Mouse (Mus musculus) neural tube, embryonic 15.5 days (tissue): ENCODE measurements at regions not wholly inside any gene's neighbourhood (a gene's known extent, or its start where the extent isn't known, plus 50 kb on each side); places are given as distances from the start of the nearest gene placed in this dataset.
"Not testable (repeated sequence)": the region's sequence is repeated elsewhere in the genome, so short reads cannot be mapped to it uniquely, and the experiment has no call there.

ENCODE experiments used
- ATAC-seq: fragments of 200-750 bp; cut with Nextera tagmentation; 2 replicates; pipeline ENCODE4 v1.8.0; 2017; ENCODE audit warnings: mild to moderate bottlenecking, moderate TSS enrichment, moderate library complexity; ENCODE audit not compliant: low FRiP score
- H3K27ac ChIP-seq: fragments of 300-500 bp; sonication (generic); replicated peaks from 2 replicates; pipeline ENCODE4 v1.5.1; 2015; ENCODE audit warnings: mild to moderate bottlenecking, inconsistent platforms
- H3K27me3 ChIP-seq: fragments of 300-500 bp; sonication (generic); replicated peaks from 2 replicates; pipeline ENCODE4 v1.6.1; 2015; ENCODE audit warnings: inconsistent platforms
- H3K36me3 ChIP-seq: fragments of 300-500 bp; sonication (generic); 2 replicates; pipeline ENCODE4 v1.6.1; 2015; ENCODE audit warnings: inconsistent platforms
- H3K4me1 ChIP-seq: fragments of 300-500 bp; sonication (generic); 2 replicates; pipeline ENCODE4 v1.6.1; 2015; ENCODE audit warnings: inconsistent platforms
- H3K4me2 ChIP-seq: fragments of 300-500 bp; sonication (generic); 2 replicates; pipeline ENCODE4 v1.6.1; 2015; ENCODE audit warnings: inconsistent platforms, mild to moderate bottlenecking, moderate library complexity
- H3K4me3 ChIP-seq: fragments of 300-500 bp; sonication (generic); replicated peaks from 2 replicates; pipeline ENCODE4 v1.5.1; 2015; ENCODE audit warnings: mild to moderate bottlenecking, inconsistent platforms
- H3K9ac ChIP-seq: fragments of 300-500 bp; sonication (generic); replicated peaks from 2 replicates; pipeline ENCODE4 v1.6.1; 2015; ENCODE audit warnings: mild to moderate bottlenecking, inconsistent platforms
- H3K9me3 ChIP-seq: fragments of 300-500 bp; sonication (generic); replicated peaks from 2 replicates; pipeline ENCODE4 v1.6.1; 2016; ENCODE audit warnings: inconsistent platforms
- WGBS: fragments of 180-500 bp; shearing (Covaris S2); methylation state at CpG from one replicate; pipeline ENCODE4 v1.1.7; 2015; ENCODE audit warnings: mixed read lengths; 5-methylcytosine and 5-hydroxymethylcytosine counted together

GRCm38 (mm10) chr4:79670203-79670891 lies 1163.6 kb upstream of the Tyrp1 start:
- WGBS: 85% methylated on average over 3 of the region's 3 CpGs
- no peaks in the 10 kb centered on the region for H3K4me1 ChIP-seq
- ATAC-seq: no peak
- H3K4me2 ChIP-seq: no peak overlapping the region
- H3K9me3 ChIP-seq: no peaks in the 10 kb centered on the region
- H3K9ac ChIP-seq: no peak overlapping the region
- no peak overlapping the region for H3K4me3 ChIP-seq
- H3K27ac ChIP-seq: no peak overlapping the region
- no peaks in the 10 kb centered on the region for H3K36me3 ChIP-seq
- H3K27me3 ChIP-seq: no peaks in the 10 kb centered on the region

DNA sequence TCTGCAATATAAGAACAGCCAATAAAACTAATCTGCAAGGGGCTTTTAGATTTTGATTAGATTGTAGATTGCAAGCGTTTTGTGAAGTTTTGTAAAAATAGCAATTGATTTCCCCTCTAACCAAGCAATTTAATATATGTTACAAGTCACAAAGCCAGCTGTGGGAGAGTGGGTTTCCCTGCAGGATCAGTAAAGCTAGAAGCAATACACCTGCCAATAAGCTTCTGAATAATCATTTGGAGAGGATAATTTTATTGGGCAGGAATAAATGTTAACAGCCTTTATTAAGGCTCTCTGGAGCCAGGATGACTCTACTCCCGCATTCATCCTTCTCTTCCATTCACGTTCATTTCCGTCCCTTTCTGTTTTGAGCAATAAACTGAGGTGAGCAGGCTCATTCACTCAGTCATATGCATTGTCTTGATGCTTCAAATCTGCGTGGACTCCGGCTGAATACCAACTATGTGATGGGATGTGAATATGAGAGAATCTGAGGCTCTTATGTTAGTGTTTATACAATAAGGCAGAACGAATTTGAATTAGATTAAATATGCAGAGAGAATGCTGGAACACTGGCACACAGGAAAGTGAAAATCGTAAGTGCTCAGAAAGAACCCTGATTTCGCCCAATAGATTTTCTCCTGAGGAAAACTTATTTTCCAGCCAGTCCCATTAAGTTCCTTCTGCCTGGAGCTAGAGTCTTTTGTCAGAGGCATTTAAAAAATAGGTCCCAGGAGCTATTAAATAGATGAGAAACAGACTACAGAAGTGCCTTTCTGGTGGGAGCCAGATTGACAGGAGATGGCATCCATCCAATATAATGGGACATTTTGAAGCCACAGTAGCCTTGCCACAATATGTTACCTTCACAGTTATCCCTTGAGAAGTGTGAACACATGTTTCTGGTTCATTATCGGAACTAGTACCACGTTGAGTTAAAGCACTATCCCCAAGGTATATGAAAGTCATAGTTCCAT lies 1138.8 kb upstream of the Tyrp1 start:
- peak overlapping the region; percentile 34; the same call in 1 of the 2 replicates for H3K27ac ChIP-seq
- WGBS: 37% methylated on average over 11 of the region's 11 CpGs
- peak; percentile 55 for ATAC-seq
- no peak overlapping the region for H3K9ac ChIP-seq
- H3K4me1 ChIP-seq: peaks cover 7% of the 10 kb centered on the region
- H3K4me2 ChIP-seq: peak overlapping the region; percentile 36
- no peaks in the 10 kb centered on the region for H3K36me3 ChIP-seq
- H3K4me3 ChIP-seq: no peak overlapping the region; the same call in 1 of the 2 replicates
- no peaks in the 10 kb centered on the region for H3K9me3 ChIP-seq
- H3K27me3 ChIP-seq: no peaks in the 10 kb centered on the region

DNA sequence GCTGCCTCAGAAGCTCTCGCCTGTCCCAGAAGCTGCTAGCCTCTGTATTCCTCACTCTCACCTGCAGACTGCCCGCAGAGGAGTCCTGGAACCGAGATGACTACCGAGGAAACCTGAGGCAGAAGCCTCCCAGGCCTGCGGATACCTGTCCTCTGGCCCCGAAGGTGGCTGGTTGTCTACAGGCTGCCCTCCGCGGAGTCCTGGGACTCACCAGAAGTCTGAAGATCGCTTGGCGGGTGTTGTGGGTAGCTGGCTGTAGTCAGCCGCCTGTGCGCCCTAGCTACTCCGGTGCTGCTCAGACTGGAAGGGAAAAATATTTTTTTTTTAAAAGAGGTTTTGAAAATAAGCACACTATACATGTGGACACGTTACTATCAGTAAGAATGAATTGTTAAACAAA lies 1113.0 kb upstream of the Tyrp1 start:
- not testable (repeated sequence) for H3K27me3 ChIP-seq, H3K36me3 ChIP-seq, H3K4me3 ChIP-seq, H3K27ac ChIP-seq, ATAC-seq, H3K9ac ChIP-seq, H3K4me2 ChIP-seq, H3K9me3 ChIP-seq, H3K4me1 ChIP-seq
- WGBS: 93% methylated on average over 14 of the region's 14 CpGs

GRCm38 (mm10) chr4:79724103-79724502 lies 1109.8 kb upstream of the Tyrp1 start:
- Histone ChIP-seq H3K4me3 (no peak overlapping the region), H3K9ac (no peak overlapping the region), H3K27ac (no peak overlapping the region), H3K4me2 (no peak overlapping the region), H3K9me3 (no peaks in the 10 kb centered on the region), H3K27me3 (no peaks in the 10 kb centered on the region), H3K4me1 (no peaks in the 10 kb centered on the region), H3K36me3 (no peaks in the 10 kb centered on the region)
- WGBS: 14% methylated on average over 1 of the region's 1 CpGs
- peak; percentile 72 for ATAC-seq

- Histone ChIP-seq H3K27me3 (no peaks in the 10 kb centered on the region), H3K9ac (no peak overlapping the region), H3K27ac (no peak overlapping the region), H3K4me2 (no peak overlapping the region), H3K9me3 (no peaks in the 10 kb centered on the region), H3K4me1 (no peaks in the 10 kb centered on the region), H3K36me3 (no peaks in the 10 kb centered on the region), H3K4me3 (no peak overlapping the region)
- ATAC-seq: peak; percentile 84
- WGBS: 43% methylated on average over 1 of the region's 1 CpGs
Observed at GRCm38 (mm10) chr4:79740925-79741560, 1092.9 kb upstream of the Tyrp1 start.
